Mouse (Mus musculus): ENCODE measurements at regions not wholly inside any gene's neighbourhood (a gene's known extent, or its start where the extent isn't known, plus 50 kb on each side); places are given as distances from the start of the nearest gene placed in this dataset.
"Not testable (repeated sequence)": the region's sequence is repeated elsewhere in the genome, so short reads cannot be mapped to it uniquely, and the experiment has no call there.

DNA sequence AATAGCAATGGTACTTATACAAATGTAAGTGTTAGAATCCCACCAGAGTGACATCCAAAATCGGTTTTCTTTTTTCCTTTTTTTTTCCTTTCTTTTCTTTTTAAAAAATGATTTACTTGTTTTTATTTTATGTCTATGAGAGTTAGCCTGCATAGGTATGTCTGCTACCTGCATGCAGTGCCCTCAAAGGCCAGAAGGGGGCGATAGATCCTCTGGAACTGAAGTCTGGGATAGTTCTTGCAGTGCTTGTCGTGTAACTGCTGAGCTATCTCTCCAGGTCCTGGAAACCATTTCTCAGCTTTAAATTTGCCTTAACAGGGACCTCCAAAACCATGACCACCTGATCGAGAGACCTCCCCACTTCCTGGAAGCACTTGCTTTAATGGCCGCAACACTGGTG is 93.8 kb downstream of the Defb7 start:
- DNase-seq: no peak

DNA sequence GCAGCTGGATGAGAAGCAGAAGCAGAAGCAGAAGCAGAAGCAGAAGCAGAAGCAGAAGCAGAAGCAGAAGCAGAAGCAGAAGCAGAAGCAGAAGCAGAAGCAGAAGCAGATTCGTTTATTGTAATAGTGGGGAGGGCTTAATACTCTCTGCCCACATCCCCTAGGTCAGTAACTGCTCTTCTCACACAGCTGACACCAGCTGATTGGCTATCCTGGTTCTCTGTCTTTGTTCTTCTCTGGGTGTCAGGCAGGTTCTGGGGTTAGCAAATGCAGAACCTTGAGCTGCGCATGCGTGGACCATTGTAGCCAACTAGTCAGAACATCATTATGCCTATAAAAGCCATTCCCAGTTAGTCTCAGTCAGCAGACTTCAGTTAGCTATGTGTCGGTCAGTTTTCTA is 106.6 kb downstream of the Defb7 start:
- not testable (repeated sequence) for DNase-seq

DNA sequence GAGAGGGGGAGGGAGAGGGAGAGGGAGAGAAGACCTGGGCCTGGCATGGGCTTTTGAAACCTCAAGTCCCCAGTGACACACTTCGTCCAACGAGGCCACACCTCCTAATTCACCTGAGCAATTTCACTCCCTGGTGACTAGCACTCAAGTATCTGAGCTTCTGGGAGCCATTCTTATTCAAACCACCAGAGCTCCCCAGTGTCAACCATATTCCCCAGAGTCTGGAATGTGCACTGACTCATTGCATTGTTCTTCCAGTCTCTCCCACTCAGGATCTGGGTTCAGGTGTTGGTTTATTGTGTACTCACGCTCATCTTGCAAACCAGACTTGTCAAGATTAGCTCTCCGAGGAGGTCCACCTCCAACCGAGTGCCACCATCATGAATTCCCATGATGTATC is 111.7 kb downstream of the Defb7 start:
- DNase-seq: no peak

DNA sequence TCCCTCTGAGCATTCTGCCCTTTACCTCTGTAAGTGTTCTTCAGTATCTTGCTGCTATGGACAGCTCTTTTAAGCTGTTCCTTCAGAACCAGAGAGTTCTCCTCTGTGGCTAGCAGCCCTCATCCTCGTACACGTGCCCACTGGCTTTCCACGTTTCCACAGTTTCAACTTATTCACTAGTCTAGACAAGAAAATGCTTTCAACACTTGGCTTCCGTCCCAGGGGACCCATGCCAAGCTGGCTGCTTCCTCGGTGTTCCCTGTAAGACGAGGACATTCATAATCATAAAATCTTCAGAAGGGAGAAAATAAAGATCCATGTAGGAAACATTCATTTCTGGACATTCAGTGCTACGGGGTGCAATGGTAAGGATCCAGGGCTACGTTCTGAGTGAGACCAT is 101.9 kb upstream of the 4930467E23Rik start:
- peak; percentile 53 for DNase-seq

DNA sequence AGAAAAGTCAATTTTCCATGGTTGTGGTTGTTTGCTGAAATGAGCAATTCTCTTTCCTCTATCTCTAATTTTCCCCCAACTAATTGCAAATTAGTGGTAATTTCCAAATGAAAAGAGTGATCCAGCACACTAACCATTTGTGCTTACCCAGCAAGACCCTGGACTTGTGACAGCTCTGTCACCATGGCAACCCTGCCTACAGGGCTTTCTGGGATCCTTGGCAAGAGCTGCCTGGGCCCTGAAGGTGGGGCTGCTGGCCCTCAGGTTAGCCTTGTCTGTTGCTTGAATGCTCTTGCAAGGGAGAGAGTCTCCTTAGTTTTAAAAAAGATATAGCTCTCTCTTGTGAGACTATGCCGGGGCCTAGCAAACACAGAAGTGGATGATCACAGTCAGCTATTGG is 80.8 kb upstream of the 4930467E23Rik start:
- peak; percentile 1 for DNase-seq
